Mouse (Mus musculus) ES-Bruce4 (cell line): ENCODE results near the gene 6330409D20Rik. TPM values are rescaled to one million over a fixed set of nuclear protein-coding genes. Genes with fewer than 3 reads are reported as not detected.

Experiments used
- H3K27ac ChIP-seq: 2 replicates; pipeline ENCODE4 v1.5.1; 2012; ENCODE audit warnings: low read length, inconsistent platforms; ENCODE audit not compliant: insufficient read depth
- H3K27me3 ChIP-seq: 2 replicates; pipeline ENCODE4 v1.6.1; 2012; ENCODE audit warnings: mild to moderate bottlenecking, low read length, inconsistent platforms; ENCODE audit not compliant: control insufficient read depth, poor library complexity, insufficient read depth, severe bottlenecking
- H3K36me3 ChIP-seq: 2 replicates; pipeline ENCODE4 v1.6.1; 2012; ENCODE audit warnings: inconsistent platforms, mild to moderate bottlenecking, low read length, moderate library complexity; ENCODE audit not compliant: control insufficient read depth, poor library complexity, insufficient read depth, severe bottlenecking
- H3K4me1 ChIP-seq: one replicate; pipeline ENCODE4 v1.8.1; 2011; ENCODE audit warnings: low read length; ENCODE audit not compliant: control insufficient read depth, insufficient read depth
- H3K4me3 ChIP-seq: 2 replicates; pipeline ENCODE4 v1.5.1; 2011; ENCODE audit warnings: low read depth, mild to moderate bottlenecking, low read length
- H3K9ac ChIP-seq: 2 replicates; pipeline ENCODE4 v1.6.1; 2012; ENCODE audit warnings: low read depth, mild to moderate bottlenecking, inconsistent platforms; ENCODE audit not compliant: poor library complexity, severe bottlenecking
- H3K9me3 ChIP-seq: replicated peaks from 2 replicates; pipeline ENCODE4 v1.6.1; 2012; ENCODE audit warnings: mild to moderate bottlenecking, low read length, inconsistent platforms; ENCODE audit not compliant: control insufficient read depth, poor library complexity, insufficient read depth, severe bottlenecking
- CTCF ChIP-seq: IDR thresholded peaks from one replicate; pipeline ENCODE4 v1.8.1; 2011; ENCODE audit warnings: low read depth, low read length
- EP300 ChIP-seq: IDR thresholded peaks from 2 replicates; pipeline ENCODE4 v1.6.1; 2011; ENCODE audit warnings: low read depth, low read length; ENCODE audit not compliant: insufficient read depth
- POLR2A ChIP-seq: IDR thresholded peaks from one replicate; pipeline ENCODE4 v1.8.1; 2011; ENCODE audit warnings: low read length; ENCODE audit not compliant: insufficient read depth
- polyA plus RNA-seq: library from polyadenylated mRNA; stranded (reverse); fragments of >200 nt; gene quantifications from 2 replicates; pipeline ENCODE4 v1.2.4, GENCODE M21; 2011; ENCODE audit warnings: low read depth; ENCODE audit not compliant: missing spikeins, insufficient read depth, insufficient read length

Gene 6330409D20Rik
- polyA plus RNA-seq, 1 experiment = not detected

GRCm38 (mm10) chr2:32712108-32712551, 28.7 kb downstream of the 6330409D20Rik start:
- Histone ChIP-seq H3K27ac (peak overlapping the region; percentile 38), H3K4me3 (peak overlapping the region; percentile 97), H3K9ac (peak overlapping the region; percentile 97), H3K4me1 (peaks cover 4% of the 10 kb centered on the region), H3K27me3 (no peaks in the 10 kb centered on the region), H3K9me3 (no peaks in the 10 kb centered on the region), H3K36me3 (peaks cover 35% of the 10 kb centered on the region)
- TF ChIP-seq CTCF = no peak
- no peak for TF ChIP-seq EP300
- no peak for TF ChIP-seq POLR2A

- H3K4me3 ChIP-seq = peak overlapping the region; percentile 97
- no peaks in the 10 kb centered on the region for H3K9me3 ChIP-seq
- peaks cover 41% of the 10 kb centered on the region for H3K36me3 ChIP-seq
- peak overlapping the region; percentile 97 for H3K9ac ChIP-seq
- H3K27ac ChIP-seq = peak overlapping the region; percentile 38; the same call in 1 of the 2 replicates
- H3K27me3 ChIP-seq = no peaks in the 10 kb centered on the region
- TF ChIP-seq EP300 (no peak), POLR2A (no peak), CTCF (no peak)
- peaks cover 4% of the 10 kb centered on the region for H3K4me1 ChIP-seq
Observed at GRCm38 (mm10) chr2:32711301-32712056, 29.3 kb downstream of the 6330409D20Rik start.

GRCm38 (mm10) chr2:32710425-32710824, 30.4 kb downstream of the 6330409D20Rik start:
- Histone ChIP-seq H3K4me3 (no peak overlapping the region), H3K9me3 (no peaks in the 10 kb centered on the region), H3K36me3 (peaks cover 50% of the 10 kb centered on the region), H3K9ac (no peak overlapping the region), H3K4me1 (peaks cover 4% of the 10 kb centered on the region), H3K27ac (no peak overlapping the region), H3K27me3 (no peaks in the 10 kb centered on the region)
- TF ChIP-seq CTCF (no peak), POLR2A (no peak), EP300 (no peak)

- H3K36me3 ChIP-seq = peaks cover 54% of the 10 kb centered on the region
- H3K9ac ChIP-seq = no peak overlapping the region
- no peak for TF ChIP-seq EP300
- TF ChIP-seq CTCF = no peak
- no peak for TF ChIP-seq POLR2A
- H3K4me1 ChIP-seq = peaks cover 2% of the 10 kb centered on the region
- no peak overlapping the region for H3K4me3 ChIP-seq
- H3K27ac ChIP-seq = no peak overlapping the region
- H3K9me3 ChIP-seq = no peaks in the 10 kb centered on the region
- H3K27me3 ChIP-seq = no peaks in the 10 kb centered on the region
Observed at GRCm38 (mm10) chr2:32709521-32710137, 31.2 kb downstream of the 6330409D20Rik start.

GRCm38 (mm10) chr2:32708643-32709042, 32.2 kb downstream of the 6330409D20Rik start:
- H3K27me3 ChIP-seq = no peaks in the 10 kb centered on the region
- TF ChIP-seq POLR2A = no peak
- TF ChIP-seq CTCF = peak; percentile 78
- no peaks in the 10 kb centered on the region for H3K9me3 ChIP-seq
- no peak overlapping the region for H3K4me3 ChIP-seq
- no peak overlapping the region for H3K27ac ChIP-seq
- no peaks in the 10 kb centered on the region for H3K4me1 ChIP-seq
- H3K36me3 ChIP-seq = peaks cover 56% of the 10 kb centered on the region
- no peak overlapping the region for H3K9ac ChIP-seq

GRCm38 (mm10) chr2:32706971-32707370, 33.8 kb downstream of the 6330409D20Rik start:
- Histone ChIP-seq H3K9ac (no peak overlapping the region), H3K27ac (no peak overlapping the region), H3K4me1 (no peaks in the 10 kb centered on the region), H3K36me3 (peaks cover 56% of the 10 kb centered on the region), H3K4me3 (no peak overlapping the region), H3K9me3 (no peaks in the 10 kb centered on the region), H3K27me3 (no peaks in the 10 kb centered on the region)
- TF ChIP-seq EP300 = no peak
- TF ChIP-seq POLR2A = no peak
- TF ChIP-seq CTCF = no peak
